Mouse (Mus musculus) erythroblast, embryonic 14.5 days (primary cell): ENCODE measurements at regions not wholly inside any gene's neighbourhood (a gene's known extent, or its start where the extent isn't known, plus 50 kb on each side); places are given as distances from the start of the nearest gene placed in this dataset.

Experiments used
- GATA1 ChIP-seq: IDR thresholded peaks from 2 replicates; pipeline ENCODE4 v1.6.1; 2012; ENCODE audit warnings: low read length, inconsistent platforms, mixed read lengths
- TAL1 ChIP-seq: IDR thresholded peaks from 3 replicates; pipeline ENCODE4 v1.6.1; 2012; ENCODE audit warnings: low read length, inconsistent platforms, mixed read lengths

DNA sequence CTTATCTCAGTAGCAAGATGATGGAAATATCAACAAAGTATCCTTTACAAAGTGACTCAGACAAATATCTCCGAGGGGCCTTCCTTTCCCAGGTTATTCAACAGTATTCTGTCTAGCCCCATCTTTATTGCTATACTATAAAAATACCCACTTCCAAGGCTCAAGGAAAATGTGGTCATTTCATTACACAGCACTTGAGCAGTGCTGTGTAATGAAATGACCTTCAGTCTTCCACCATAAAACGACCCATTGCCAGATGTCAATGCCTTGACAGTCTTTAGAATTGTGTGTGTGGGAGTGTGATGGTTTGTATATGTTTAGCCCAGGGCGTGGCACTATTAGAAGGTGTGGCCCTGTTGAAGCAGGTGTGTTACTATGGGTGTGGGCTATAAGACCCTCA is 124.3 kb upstream of the Teddm2 start:
- TF ChIP-seq GATA1 = no peak
- no peak for TF ChIP-seq TAL1
